Mouse (Mus musculus) midbrain, embryonic 10.5 days (tissue): Measurements from ENCODE around the gene Csde1. TPM values are rescaled to one million over a fixed set of nuclear protein-coding genes. Genes with fewer than 3 reads are reported as not detected.
A peak's percentile ranks its signal among the peaks of the same experiment; 100 is the strongest.

Experiments used
- DNase-seq: peaks from one replicate; pipeline ENCODE4 v3.0.0-alpha.2; 2017; ENCODE audit warnings: low spot score
- H3K27ac ChIP-seq: fragments of 300-500 bp; sonication (generic); replicated peaks from 2 replicates; pipeline ENCODE4 v1.5.1; 2016; ENCODE audit warnings: mild to moderate bottlenecking
- H3K27me3 ChIP-seq: fragments of 300-500 bp; sonication (generic); 2 replicates; pipeline ENCODE4 v1.6.1; 2016; ENCODE audit warnings: low read depth, mild to moderate bottlenecking; ENCODE audit not compliant: poor library complexity, severe bottlenecking
- H3K36me3 ChIP-seq: fragments of 300-500 bp; sonication (generic); 2 replicates; pipeline ENCODE4 v1.6.1; 2016; ENCODE audit warnings: mild to moderate bottlenecking, moderate library complexity
- H3K4me1 ChIP-seq: fragments of 300-500 bp; sonication (generic); 2 replicates; pipeline ENCODE4 v1.6.1; 2016
- H3K4me3 ChIP-seq: fragments of 300-500 bp; sonication (generic); 2 replicates; pipeline ENCODE4 v1.5.1; 2016; ENCODE audit warnings: mild to moderate bottlenecking, moderate library complexity
- H3K9me3 ChIP-seq: fragments of 300-500 bp; sonication (generic); replicated peaks from 2 replicates; pipeline ENCODE4 v1.6.1; 2016; ENCODE audit warnings: mild to moderate bottlenecking
- WGBS: fragments of 180-500 bp; shearing (Covaris S2); methylation state at CpG from one replicate; pipeline ENCODE4 v1.1.7; 2016; 5-methylcytosine and 5-hydroxymethylcytosine counted together
- polyA plus RNA-seq: library from polyadenylated mRNA; unstranded; fragments of >200 nt; fragmentation: Nextera tagmentation; extraction: Ambion mirVana; gene quantifications from 2 replicates; pipeline ENCODE4 v1.2.1, GENCODE M21; 2016

The Csde1 gene
- polyA plus RNA-seq, 1 experiment from 2014 or later, result 448 TPM

DNA sequence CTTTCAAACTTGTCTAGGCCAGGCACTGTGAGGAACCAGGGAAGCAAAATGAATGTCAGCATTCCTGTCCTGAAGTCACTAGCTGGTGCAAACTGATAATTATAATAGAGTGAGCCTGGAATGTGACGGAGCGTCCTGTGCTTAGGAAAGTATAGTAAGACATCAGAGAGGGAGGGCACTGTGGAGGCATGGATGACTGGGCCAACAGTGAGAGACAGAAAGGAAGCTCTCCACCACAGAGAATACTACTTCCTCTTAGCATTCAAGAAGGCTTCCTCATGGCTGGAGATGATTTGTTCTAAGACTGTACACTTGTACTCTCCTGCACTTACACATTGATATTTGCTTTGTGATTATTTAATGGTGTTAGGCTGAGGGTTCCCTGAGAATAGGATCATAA is 2.9 kb upstream of the Csde1 start:
- Histone ChIP-seq H3K9me3 (no peaks in the 10 kb centered on the region), H3K27me3 (no peaks in the 10 kb centered on the region), H3K27ac (no peak overlapping the region), H3K4me3 (no peak overlapping the region), H3K36me3 (no peaks in the 10 kb centered on the region), H3K4me1 (peaks cover 7% of the 10 kb centered on the region)
- DNase-seq, result no peak
- WGBS, result 81% methylated on average over 2 of the region's 2 CpGs

DNA sequence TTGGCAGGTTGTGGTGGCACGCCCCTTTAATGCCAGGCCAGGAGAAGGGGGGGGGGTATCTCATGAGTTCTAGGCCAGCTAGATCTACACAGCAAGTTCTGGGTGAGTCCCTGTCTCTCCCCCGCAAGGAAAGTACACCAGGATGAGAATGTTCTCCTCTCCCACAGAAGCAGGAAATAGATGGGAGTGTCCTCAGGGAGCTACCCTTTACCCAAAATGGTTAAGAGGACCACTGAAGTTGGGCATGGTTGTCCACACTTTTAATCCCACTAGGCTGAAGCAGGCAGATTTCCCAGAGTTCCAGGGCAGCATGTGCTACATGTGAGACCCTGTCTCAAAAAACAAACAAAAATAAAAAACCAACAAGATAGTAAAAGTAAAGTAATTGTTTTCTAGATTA is 764 bp upstream of the Csde1 start:
- no peaks in the 10 kb centered on the region for H3K9me3 ChIP-seq
- no peak for DNase-seq
- H3K27me3 ChIP-seq, result no peaks in the 10 kb centered on the region
- peak overlapping the region; percentile 100 for H3K27ac ChIP-seq
- 86% methylated on average over 2 of the region's 2 CpGs for WGBS
- H3K4me3 ChIP-seq, result peak overlapping the region; percentile 92; the same call in 1 of the 2 replicates
- H3K36me3 ChIP-seq, result peaks cover 7% of the 10 kb centered on the region
- peaks cover 9% of the 10 kb centered on the region for H3K4me1 ChIP-seq

DNA sequence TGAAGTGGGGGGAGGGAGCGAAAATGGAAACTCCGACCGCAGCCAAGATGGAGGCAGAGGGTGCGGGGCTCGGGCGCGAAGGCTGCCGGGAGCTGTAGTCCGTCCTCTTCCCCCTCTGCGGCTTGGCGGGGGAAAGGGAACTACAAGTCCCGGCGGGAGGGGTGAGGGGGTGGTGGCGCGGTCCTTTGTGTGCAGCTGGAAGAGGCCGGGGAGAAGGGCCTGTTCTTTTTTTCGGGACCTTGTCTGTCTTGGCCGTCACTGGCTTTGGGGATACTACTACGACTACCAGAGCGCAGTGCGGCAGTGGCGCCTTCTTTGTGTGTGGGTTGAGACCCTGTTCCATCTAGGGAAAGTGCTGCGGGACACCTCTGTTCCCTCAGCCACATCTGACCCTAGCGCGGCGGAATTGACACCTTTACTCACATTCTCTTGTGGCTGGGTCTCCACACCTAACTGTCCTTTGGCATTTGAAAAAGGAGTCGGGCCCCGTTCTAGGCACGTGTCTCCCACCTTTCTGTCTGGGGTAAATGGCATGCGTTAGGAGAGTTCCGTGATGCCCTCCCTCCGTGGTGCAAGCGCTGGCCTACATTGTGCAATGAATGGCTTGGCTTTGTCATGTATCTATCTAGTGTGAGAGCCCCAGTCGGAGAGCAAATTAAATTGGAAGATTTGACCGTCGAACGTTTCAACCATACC is 865 bp downstream of the Csde1 start:
- WGBS, result 1% methylated on average over 34 of the region's 37 CpGs

DNA sequence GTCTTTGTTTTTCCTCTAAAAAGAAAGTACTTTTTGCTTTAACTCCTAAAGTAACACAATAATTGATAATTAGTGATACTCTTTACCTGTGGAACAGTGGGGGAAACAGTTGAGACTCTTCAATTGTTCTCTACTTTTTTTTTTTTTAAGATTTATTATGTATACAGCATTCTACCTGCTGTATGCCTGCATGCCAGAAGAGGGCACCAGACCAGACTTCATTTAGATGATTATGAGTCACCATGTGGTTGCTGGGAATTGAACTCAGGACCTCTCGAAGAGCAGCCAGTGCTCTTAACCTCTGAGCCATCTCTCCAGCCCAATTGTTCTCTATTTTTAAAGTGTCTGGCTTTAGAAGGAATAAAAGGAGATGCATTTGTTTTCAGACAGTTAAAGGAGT is 5.9 kb downstream of the Csde1 start:
- Histone ChIP-seq H3K4me3 (no peak overlapping the region), H3K27ac (no peak overlapping the region), H3K36me3 (peaks cover 74% of the 10 kb centered on the region), H3K4me1 (peaks cover 9% of the 10 kb centered on the region), H3K9me3 (no peaks in the 10 kb centered on the region), H3K27me3 (no peaks in the 10 kb centered on the region)
- no peak for DNase-seq
- 93% methylated on average over 1 of the region's 1 CpGs for whole genome bisulfite sequencing

More for the DNA sequence above, 865 bp downstream of the Csde1 start:
- no peaks in the 10 kb centered on the region for H3K9me3 ChIP-seq
- peak; percentile 93 for DNase-seq
- H3K27me3 ChIP-seq, result no peaks in the 10 kb centered on the region
- H3K27ac ChIP-seq, result peak overlapping the region; percentile 100
- peaks cover 9% of the 10 kb centered on the region for H3K4me1 ChIP-seq
- peaks cover 23% of the 10 kb centered on the region for H3K36me3 ChIP-seq
- peak overlapping the region; percentile 92 for H3K4me3 ChIP-seq

DNA sequence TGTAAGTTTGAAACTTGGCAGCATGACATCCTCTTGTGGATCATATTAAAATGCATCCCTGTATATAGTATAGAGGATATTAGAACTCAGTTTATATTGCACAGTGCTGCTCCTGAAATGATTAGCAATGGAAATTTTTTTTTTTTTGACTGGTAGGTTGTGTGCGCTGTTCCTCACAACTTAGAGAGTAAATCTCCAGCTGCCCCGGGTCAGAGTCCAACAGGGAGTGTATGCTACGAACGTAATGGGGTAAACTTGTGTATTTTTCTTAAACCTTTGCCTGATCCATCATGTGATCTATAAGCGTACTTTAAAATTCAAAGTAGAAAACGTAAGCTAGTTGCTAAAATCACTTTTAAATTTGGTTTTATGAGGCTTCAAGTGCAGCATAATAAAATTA is 20.1 kb downstream of the Csde1 start:
- Histone ChIP-seq H3K4me1 (no peaks in the 10 kb centered on the region), H3K27ac (no peak overlapping the region), H3K9me3 (no peaks in the 10 kb centered on the region), H3K36me3 (peaks cover 98% of the 10 kb centered on the region), H3K27me3 (no peaks in the 10 kb centered on the region), H3K4me3 (no peak overlapping the region)
- 94% methylated on average over 6 of the region's 6 CpGs for WGBS
- no peak for DNase-seq

DNA sequence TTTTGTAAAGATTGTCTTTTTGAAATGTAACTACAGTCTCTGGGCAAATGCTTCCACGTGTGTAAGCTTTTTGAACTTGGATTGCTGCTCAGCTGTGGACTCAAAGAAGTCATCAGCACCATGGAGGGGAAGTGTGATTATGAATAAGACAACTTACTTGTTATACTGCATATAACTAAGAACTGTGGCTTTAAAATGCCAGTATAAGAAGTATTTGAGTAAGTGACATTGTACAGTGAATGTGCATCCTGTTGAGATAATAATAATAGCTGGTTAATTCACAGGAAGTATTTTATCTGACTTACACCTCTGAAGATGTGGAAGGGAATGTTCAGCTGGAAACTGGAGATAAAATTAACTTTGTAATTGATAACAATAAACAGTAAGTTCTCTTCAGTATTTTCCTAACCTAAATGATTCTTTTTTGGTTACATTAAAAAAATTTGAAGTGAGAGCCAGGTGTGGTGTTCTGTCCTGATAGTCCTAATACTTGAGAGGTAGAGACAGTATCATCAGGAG is 20.7 kb downstream of the Csde1 start:
- H3K4me1 ChIP-seq, result no peaks in the 10 kb centered on the region
- H3K27ac ChIP-seq, result no peak overlapping the region
- peaks cover 98% of the 10 kb centered on the region for H3K36me3 ChIP-seq
- H3K9me3 ChIP-seq, result no peaks in the 10 kb centered on the region
- no peak for DNase-seq
- H3K27me3 ChIP-seq, result no peaks in the 10 kb centered on the region
- 94% methylated on average over 1 of the region's 1 CpGs for WGBS
- H3K4me3 ChIP-seq, result no peak overlapping the region

DNA sequence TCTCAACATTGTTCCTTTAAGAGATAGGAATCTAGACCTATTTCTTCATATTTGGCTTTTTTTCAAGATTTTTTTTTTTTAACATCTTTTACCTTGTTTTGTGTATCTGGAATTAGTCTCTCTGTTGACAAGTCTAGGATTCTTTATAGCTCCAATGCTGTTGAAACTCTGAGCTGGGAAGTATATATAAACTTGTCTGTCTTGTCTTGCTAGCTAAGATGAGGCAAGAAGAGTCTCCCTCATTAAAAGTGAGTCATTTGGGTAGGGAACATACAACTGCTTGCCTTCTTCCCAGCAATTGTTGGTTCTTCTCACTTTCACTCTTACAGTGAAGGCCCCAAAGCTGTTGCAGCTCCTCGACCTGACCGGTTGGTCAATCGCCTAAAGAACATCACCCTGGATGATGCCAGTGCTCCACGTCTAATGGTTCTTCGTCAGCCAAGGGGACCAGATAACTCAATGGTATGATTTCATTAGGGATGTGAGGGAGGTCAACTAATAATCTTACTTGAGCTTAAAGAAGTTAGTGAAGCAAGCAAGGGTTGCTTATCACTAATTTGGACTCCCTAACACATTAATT is 35.9 kb downstream of the Csde1 start:
- DNase-seq, result no peak
- H3K36me3 ChIP-seq, result peaks cover 74% of the 10 kb centered on the region
- H3K4me1 ChIP-seq, result peaks cover 7% of the 10 kb centered on the region
- no peaks in the 10 kb centered on the region for H3K27me3 ChIP-seq
- no peaks in the 10 kb centered on the region for H3K9me3 ChIP-seq
- no peak overlapping the region for H3K27ac ChIP-seq
- WGBS, result 91% methylated on average over 5 of the region's 5 CpGs
- no peak overlapping the region for H3K4me3 ChIP-seq

DNA sequence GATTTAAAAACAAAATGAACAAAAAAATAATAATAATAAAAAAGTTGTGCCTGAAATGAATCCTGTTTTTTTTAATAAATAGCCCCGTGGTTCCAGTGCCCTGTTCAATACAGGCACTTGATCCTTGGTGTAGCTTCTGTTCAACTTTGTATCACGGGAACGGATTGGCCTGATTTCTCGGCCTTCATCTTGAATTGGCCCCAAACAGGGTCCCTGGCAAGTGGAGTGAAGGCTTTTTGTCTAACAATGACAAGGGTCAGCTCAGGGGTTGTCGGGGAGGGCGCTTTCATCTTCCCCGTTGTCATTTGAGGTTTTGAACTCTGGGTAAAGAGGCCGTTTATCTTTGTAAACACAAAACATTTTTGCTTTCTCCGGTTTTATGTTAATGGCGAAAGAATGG is 37.5 kb downstream of the Csde1 start:
- no peak for DNase-seq
- peak overlapping the region; percentile 97 for H3K27ac ChIP-seq
- WGBS, result 1% methylated on average over 10 of the region's 10 CpGs
- peaks cover 74% of the 10 kb centered on the region for H3K36me3 ChIP-seq
- H3K27me3 ChIP-seq, result no peaks in the 10 kb centered on the region
- H3K4me1 ChIP-seq, result peaks cover 7% of the 10 kb centered on the region
- H3K4me3 ChIP-seq, result peak overlapping the region; percentile 87
- H3K9me3 ChIP-seq, result no peaks in the 10 kb centered on the region

DNA sequence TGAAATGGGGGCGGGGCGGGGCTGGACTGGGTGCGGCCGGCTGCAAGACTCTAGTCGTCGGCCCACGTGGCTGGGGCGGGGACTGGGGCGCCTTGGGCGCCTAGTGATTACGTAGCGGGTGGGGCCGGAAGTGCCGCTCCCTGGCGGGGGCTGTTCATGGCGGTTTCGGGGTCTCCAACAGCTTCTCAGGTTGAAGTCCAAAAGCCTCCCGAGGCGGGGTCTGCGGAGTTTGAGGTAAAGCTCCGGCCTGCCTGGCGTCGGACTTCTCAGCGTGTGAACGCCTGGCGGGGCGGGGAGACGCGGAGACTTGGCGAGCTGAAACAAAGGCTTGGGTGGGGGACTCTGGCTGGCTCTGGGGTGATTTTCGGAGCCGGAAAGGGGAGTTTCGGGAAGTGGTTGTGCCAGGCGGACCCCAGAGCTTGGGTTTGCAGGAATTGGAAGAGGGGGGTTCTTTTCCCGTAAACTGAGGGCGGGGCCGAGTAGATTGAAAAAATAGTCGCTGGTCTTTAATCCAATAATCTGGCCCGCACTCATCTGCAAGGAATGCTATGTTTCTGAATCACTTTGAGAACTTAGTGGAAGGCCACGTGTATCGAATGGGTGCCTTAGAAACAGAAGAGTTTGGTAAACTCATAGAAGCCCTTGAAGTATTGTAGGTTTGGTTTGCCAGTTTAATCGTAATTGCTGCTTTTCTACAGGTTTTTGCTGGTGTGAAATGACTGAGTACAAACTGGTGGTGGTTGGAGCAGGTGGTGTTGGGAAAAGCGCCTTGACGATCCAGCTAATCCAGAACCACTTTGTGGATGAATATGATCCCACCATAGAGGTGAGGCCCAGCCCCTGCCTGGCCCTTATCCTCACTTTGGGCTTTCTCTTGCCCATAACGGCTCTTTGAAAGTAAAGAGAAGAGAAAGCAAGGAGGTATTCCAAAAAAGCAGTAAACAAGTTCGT is 38.3 kb downstream of the Csde1 start, which contains the start of gene Nras:
Nras (plus strand) TSS at position 79 of the 951 bp plus-strand sequence.
- Histone ChIP-seq H3K27me3 (no peaks in the 10 kb centered on the region), H3K4me3 (peak within 1 kb of the TSS; percentile 87), H3K9me3 (no peaks in the 10 kb centered on the region), H3K27ac (peak within 1 kb of the TSS; percentile 97), H3K4me1 (peaks cover 7% of the 10 kb centered on the region), H3K36me3 (peaks cover 74% of the 10 kb centered on the region)
- DNase-seq, result peak; percentile 98
- WGBS, result 4% methylated on average over 46 of the region's 46 CpGs

DNA sequence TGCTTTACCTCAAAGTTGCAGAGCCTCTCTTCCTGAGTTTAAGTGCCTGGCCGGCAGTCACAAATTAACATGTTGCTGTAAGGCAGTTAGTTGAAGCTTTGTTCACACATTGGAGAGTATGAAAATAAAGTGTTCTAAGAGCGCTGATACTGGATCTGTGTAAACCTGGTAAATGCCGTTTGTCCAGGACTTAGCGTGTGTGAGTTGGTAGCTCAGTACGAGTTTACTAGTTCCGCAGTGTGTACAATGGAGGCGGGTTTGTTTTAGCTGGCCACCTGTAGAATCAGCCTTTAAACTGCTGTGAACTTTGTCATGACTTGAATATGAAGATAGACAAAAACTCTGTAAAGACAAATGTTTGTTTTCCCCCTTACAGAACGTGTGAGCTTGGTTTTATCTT is 46.7 kb downstream of the Csde1 start:
- no peaks in the 10 kb centered on the region for H3K4me1 ChIP-seq
- no peaks in the 10 kb centered on the region for H3K27me3 ChIP-seq
- H3K9me3 ChIP-seq, result no peaks in the 10 kb centered on the region
- no peak overlapping the region for H3K4me3 ChIP-seq
- no peak for DNase-seq
- no peak overlapping the region for H3K27ac ChIP-seq
- 93% methylated on average over 8 of the region's 8 CpGs for WGBS
- peaks cover 82% of the 10 kb centered on the region for H3K36me3 ChIP-seq

DNA sequence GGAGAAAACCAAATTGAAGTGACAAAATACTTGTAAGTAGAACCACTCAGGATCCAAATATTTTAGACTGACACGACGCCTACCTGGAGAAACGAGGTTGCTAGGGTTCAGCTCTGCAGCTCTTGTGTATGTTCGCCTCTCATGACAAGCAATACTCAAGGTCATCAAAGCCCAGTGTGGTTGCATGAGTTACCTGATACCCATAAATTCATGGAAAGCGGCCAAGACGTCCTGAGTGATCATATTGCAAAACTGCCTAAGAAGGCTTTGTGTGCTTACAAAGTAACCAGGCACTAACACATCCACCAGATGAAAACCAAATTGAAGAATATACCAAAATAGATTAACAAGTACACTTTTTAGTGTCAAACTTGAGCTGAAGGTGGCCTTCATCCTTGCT is 48.7 kb downstream of the Csde1 start:
- Histone ChIP-seq H3K27ac (no peak overlapping the region), H3K9me3 (no peaks in the 10 kb centered on the region), H3K4me1 (no peaks in the 10 kb centered on the region), H3K36me3 (peaks cover 61% of the 10 kb centered on the region), H3K27me3 (no peaks in the 10 kb centered on the region), H3K4me3 (no peak overlapping the region)
- WGBS, result 92% methylated on average over 6 of the region's 6 CpGs
- DNase-seq, result no peak

DNA sequence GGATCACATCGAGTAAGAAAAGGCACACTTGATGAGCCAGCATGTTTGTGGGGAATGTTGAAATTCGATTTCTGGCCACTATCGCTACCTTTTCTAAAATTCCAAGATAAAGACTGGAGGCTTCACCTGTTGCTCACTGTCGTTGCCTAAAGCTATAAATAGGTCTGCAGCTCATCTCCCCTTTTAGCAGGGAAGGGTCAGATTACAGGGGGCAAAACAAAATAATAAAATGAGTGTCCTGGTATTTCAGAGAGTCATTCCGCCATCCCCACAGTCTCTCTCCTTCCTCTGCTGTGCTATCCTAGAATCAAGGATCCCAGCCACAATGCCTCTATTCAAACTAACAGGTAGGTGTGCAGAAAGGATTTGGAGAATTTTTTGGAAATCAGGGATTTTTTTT is 53.5 kb downstream of the Csde1 start, which contains the start of gene Ampd1:
Ampd1 (plus strand) TSS at position 244 of the 400 bp plus-strand sequence.
- no peak within 1 kb of the TSS for H3K4me3 ChIP-seq
- peaks cover 13% of the 10 kb centered on the region for H3K36me3 ChIP-seq
- no peaks in the 10 kb centered on the region for H3K9me3 ChIP-seq
- WGBS, result 77% methylated on average over 5 of the region's 5 CpGs
- H3K27ac ChIP-seq, result no peak within 1 kb of the TSS
- no peaks in the 10 kb centered on the region for H3K4me1 ChIP-seq
- DNase-seq, result no peak
- H3K27me3 ChIP-seq, result no peaks in the 10 kb centered on the region
